Mouse (Mus musculus) ES-CJ7 (cell line): ENCODE results near the gene Kremen1.

Experiments
- DNase-seq: peaks from one replicate; pipeline ENCODE4 v3.0.0; 2011; ENCODE audit warnings: low read depth, low spot score

Gene Kremen1

DNA sequence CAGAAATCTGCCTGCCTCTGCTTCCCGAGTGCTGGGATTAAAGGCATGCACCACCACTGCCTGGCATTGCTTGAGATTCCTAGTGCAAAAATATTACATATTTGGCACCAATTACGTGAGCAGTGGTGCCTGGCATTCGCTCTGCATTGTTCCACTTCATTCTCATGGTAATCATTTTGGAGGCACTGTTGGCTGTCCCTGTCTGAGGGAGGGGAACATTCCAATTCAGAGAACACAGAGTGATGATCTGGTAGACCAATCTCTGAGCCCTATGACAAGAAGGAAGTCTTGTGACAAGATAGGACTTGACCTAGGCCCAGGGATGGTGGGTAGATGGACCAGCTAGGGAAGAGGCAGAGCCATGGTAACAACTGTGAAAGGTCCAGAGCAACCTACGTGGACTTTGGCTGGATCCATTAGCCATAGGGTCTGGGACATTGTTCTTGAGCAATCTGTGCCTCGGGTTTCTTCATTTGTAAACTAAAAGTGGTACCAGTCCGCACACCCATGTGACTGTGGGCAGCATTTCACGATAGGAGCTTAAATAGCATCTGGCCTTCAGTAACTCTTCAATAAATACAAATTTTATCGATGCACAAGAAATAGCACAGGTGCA lies 8.6 kb upstream of the Kremen1 start:
- peak; percentile 36 for DNase-seq

DNA sequence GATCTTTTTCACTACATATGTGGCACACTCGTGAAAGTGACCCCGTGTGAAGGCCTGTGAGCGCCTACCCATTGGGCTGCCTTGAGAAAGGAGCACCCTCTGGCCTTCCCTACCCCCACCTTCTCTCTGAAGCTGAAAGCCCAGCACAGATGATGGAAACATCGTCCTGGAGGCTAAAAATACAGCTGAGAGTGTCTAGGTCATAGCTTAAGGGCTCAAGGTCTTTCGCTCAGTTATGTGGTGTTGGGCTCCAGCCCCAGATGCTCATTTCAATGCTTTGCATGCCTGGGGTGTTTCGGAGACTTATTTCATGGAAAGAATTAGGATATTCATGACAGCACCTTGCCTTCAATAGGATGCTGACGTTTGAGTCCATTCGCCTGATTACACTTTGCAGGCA lies 4.4 kb upstream of the Kremen1 start:
- DNase-seq: no peak

DNA sequence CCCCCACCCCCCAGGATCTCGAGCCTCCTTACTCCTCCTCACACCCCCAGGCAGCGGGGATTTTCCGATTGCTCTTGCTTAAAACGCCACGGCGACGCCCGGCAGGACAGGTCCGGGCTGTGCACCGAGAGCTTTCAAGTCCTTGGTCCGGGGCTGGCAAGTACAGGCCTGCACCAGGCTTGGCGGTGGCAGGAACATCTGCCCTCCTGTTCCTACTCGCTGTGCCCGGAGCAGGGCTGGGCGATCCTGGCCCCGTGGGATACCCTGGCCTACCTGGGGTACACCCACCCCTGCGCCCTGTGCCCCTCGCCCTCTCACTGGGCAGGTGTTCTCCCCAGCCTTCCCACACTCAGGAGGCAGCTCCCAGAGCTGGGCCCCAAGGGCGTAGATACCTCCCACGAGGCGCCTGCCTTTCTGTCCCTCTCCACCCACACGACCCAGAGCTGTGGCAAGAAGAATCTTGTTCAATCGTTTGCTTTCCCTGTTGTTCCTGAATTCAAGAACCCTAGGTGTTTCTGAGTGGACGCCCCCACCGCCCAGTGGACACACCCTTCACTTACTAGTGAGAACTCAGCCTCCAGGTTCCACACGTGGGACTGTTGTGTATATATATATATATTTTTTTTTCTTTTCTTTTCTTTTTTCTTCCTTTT lies 1.8 kb upstream of the Kremen1 start:
- peak; percentile 25 for DNase-seq

DNA sequence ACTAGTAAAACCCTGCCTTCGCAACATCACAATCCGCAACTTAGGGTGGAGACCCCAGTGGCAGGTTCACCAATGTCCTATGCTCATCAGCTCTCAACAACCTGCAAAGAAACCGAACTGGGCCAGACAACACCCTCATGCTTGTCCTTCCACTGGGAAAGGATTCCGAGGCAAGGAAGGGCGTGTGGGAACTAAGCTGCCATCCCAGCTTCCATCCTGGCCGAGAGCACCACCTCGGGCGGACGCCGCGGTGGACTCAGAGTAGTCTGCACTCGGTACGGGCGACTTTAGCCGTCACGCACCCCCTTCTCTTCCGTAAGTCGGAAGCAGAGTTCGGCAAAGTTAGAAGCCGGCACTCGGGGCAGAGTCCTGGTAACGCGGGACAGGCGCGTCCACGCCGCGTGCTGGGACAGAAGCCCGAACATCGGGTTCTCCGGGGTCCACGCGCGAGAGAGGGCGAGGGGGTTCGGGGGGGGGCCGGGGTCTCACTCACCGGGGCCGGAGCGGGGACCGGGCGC lies 357 bp downstream of the Kremen1 start:
- DNase-seq: peak; percentile 48

DNA sequence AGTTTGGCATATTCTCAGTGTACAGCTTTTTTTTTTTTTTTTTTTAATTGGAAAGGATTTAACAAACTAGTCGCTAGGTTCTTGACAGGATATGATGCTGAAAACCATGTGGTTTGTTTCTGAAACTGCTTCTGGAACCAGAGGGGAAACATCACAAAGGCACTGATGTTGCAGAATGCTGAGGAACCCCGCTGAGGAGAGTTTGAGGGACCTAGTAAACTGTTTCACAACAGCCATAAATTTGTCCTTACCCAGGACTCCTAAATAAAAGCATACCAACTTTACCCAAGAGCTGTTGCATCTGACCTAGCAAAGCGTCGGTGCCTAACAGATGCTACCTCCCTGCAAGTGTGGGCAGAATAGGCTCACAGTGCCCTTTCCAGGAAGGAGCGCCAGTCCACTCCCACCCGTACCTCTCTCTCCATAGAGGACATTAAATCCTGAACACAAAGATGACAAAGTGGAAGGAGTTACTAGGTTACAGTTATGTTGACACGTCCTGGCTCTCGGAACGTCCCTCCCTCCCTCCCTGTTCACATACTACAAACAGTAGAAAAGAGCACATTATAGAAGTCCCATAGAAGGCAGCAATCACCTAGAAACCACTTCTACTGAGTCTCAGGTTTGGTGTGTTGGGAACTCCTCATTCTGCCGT lies 1.3 kb downstream of the Kremen1 start:
- DNase-seq: no peak

DNA sequence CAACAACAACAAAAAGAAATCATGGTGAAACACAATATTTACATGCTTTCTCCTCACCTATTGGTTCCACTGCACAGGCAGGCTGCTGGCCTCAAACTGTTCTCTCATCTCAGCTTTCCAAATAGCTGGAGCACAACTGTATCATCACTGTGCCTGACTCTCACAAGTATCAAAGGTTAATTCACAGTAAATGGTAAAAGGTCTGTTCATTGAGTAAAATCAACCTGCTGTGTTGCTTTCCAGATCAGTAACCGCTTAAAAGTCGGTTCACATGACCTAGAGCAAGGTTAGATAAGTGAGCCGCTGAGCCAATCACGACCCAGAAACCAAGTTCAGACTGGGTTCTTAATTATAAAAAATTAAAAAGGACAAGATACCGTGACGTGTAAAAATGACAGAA lies 3.3 kb downstream of the Kremen1 start:
- no peak for DNase-seq

DNA sequence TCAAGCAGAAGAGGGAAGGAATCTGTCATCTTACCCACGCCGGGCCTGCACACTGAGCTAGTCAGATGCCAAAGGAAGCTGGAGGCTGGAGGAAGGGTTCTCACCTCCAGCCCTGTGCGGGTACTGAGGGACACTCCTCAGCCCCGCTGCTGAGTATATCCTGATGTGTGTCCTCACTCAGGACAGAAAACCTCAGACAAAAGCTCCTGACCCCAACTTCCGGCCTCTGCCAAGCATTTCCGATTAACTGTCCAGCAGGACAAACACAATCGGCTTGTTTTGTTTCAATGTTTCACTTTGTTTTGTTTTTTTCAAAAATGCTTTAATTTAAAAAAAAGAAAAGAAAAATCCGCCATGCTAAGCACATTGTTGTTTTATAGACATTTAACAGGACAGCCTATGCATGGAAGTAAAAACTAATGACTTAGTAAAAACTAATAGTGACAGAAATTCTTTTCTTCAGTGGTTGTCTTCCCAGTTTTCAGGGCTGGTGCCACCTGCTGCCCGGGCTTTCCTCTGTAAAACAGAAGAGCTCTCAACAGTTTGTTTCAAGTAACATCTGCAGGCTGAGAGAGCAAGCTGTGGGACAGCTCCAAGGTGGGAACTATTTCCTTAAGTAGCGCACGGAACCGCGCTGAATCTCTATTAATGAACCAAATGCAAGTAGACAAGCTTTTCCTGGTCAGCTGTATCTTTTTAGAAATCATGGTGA lies 4.1 kb downstream of the Kremen1 start:
- DNase-seq: no peak

DNA sequence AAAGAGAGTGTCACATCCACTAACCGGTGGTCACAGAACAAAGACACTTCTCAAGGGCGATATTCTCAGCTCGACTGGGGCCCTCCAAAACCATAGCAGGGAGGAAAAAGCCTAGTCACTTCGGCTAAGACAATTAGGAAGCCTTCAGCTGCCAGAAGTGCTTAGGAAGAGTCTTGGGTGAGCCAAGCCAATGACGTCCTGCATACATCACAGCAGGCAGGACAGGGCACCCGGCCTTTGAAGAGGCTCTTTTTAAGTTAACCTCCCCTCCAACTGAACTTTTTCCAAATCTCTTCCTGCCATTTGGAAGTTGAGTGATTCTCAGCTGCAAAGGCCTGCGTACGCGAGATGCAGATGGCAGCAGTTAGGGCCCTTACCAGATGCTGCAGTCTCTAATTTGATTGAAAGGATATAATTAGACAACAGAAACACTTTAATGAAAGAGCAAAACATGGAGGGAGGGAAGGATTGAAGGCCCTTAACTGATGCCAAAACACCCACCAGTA lies 5.8 kb downstream of the Kremen1 start:
- DNase-seq: no peak

DNA sequence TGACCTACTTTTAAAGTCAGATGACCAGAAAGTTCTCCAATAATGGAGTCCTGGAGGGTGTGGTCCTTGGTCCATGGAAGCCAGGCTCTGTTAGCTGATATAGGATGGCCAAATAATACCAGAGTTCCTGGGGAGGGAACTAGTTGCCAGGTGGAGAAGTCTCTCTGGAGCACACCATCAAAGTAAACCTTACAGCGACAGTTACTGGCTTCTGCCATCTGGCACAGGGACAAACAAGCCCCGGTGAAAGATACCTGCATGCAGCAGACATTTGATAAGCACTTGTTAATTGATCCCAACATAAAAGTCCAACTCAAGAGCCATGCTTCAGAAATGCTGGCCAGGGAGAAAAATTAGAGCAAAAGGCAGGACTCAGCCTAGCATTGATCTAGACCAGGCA lies 7.3 kb downstream of the Kremen1 start:
- no peak for DNase-seq

DNA sequence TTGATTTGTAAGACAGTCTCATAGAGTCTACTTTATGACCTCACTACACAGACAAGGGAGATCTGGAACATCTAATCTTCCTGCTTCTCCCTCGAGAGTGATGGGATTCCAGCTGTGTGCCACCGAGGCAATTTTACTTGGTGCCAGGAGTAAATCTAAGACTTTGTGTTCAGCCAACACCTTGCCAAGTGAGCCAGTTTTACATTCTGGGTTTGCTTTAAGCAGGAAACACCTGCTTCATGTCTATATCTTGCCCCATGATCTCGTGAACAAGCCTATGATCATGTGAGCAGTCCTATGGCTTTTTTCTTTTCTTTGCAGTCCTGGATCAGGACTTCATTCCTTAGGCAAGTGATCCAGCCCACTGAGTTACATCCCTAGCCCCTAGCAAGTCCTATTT lies 7.8 kb downstream of the Kremen1 start:
- DNase-seq: no peak

DNA sequence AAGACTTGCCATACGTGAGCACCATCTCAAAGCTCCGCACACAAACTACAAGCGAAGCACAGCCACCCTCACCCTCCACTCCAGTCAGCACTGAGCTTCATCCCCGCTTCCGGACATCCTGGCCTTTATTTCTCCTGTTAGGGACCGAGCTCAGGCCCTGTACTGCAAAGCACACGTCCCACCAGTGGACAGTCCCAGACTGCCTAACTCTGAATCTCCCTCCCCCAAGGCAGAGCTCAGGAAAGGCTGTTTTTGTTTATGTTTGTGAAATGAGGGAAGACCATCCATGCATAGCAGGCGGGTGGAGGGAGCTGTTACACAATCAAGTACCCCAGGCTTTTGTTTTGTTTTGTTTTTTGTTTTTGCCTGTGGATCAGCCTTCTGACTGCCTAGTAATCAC lies 8.6 kb downstream of the Kremen1 start:
- no peak for DNase-seq

DNA sequence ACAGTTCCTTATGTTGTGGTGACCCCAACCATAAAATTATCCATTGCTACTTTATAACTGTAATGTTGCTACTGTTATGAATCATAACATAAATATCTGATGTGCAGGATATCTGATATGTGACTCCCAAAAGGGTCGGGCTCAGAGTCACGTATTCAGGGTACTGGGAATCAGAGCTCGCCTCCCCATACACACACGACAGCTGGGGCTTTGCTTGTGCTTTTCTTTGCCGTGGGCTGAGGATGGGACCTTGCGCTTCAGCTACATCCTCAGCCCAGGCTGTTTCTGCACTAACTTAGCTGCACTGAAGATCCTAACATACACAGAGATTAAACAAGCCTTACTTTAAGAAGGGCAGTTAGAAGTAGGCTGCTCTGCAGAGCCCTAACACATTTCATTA lies 10.2 kb downstream of the Kremen1 start:
- DNase-seq: no peak

DNA sequence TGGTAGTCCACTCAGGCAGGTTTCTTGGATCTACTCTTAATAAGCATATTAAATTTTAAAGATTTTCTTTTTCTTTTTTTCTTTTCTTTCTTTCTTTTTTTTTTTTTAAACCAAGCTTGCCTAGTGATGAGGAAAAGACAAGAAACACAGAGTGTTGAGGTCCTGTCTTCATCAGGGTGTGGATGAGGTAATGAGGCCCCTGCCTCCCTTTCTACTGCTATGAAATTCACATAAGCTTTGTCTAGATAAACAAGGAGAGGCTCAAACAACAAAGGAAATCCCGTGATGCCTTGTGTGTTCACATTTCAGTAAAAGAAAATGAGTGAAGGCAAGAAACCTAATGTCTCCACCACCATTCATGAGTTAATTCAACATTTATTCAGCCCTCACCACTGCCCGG lies 13.2 kb downstream of the Kremen1 start:
- DNase-seq: no peak

DNA sequence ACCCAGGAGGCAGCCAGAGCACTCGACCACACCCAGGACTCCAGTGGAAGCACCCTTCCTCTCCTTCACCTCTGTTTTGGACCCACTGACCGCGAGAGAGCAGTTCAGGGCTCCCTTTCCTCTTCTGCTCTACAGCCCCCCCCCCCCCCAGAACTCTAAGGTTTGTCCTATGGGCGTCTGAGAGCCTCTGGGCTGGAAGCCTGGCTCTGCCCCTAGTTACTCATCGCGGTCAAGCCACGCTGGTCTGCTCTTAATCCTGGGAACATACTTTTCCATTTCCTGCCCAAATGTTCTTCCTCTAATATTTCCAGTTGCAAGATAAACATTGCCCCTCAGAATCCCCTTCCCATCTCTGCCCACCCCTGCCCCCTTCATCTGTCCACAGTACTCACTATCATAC lies 15.9 kb downstream of the Kremen1 start:
- DNase-seq: no peak

DNA sequence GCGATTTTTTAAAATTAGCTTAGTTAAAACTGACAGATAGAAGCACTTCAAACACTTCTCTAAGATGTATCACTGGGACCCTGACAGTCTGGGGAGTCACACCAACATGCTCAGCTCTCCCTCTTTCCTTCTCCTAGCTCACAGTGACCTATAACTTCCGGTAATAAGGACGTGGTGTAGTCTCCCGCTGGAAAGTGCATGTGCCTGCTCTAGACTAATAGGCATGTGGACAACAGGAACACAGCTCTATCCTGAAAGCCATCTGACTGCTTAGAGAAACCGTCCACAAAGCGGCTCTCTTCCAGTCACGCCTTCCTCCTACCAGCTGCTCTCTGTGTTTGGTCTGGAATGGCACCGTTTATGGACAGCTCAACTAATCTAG lies 16.6 kb downstream of the Kremen1 start:
- no peak for DNase-seq

DNA sequence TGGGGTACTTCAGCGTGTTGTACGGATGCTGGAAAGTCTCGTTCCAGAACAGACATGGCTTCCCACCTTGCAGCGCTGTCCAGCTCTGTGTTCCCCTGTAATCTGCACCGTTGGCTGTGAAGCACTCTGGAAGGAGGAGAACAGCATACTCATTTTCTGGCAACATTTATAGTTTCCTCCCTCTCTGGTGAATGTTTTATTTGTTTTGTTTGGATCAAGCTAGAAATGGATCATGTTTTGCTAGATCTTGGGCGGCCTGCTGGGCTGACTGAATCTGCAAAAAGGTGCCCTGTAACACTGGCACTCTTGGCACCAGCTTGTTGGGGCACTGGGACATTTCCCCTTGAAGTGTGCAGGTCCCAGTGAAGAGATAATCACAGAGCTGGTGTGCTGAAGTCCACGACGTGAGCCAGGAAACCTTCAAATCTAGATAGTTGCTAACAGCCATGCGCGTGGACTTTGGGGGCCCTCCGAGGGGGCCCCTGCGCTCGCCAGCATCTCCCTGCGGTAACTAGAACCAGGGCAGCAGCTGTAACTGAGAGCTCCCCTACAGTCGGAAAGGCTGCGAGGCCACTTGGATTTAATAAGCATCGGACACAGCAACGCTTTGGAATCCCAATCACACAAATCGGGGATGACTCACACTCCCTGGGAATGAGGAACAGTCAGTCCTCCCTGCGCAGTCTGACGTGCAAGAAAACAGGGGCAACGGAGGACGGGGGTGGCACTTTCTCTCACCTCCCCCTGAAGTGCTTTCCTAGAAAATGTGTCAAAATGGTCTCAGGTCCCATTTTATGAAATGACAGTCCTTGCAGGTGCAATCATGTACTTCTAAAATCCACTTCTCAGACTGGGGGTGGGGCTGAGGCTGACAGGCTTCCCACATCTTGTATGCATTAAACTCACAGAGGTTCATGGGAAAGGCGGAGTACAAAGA lies 17.3 kb downstream of the Kremen1 start:
- DNase-seq: no peak

DNA sequence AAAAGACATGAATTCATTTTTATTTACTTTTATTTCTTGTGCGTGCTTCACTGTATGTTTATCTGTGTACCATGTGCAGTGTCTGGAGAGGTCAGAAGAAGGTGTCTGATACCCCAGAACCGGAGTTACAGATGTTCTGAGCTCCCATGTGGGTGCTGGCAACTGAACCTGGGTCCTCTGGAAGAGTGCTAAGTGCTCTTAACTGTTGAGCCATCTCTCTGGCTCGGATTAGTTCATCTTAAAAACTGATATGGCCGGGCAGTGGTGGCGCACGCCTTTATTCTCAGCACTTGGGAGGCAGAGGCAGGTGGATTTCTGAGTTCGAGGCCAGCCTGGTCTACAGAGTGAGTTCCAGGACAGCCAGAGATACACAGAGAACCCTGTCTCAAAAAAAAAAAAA lies 18.1 kb downstream of the Kremen1 start:
- no peak for DNase-seq

DNA sequence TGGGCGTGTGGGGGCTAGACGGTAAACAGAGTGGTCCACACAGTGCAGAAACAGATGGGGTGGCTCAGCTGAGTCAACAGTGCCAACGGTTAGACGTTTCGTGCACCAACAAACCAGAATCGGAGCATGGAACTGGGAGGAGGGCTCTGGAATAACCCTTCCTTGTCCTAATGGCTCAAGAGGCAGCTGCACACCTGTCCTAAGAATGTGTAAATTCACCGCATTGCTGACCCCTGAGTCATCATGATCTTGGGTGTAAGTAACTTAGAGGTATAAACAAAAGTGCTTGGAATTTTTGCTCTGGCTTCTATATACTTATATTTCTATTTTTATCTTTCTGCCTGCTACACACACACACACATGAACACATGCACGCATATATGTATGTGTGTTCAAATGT lies 19.2 kb downstream of the Kremen1 start:
- DNase-seq: no peak

DNA sequence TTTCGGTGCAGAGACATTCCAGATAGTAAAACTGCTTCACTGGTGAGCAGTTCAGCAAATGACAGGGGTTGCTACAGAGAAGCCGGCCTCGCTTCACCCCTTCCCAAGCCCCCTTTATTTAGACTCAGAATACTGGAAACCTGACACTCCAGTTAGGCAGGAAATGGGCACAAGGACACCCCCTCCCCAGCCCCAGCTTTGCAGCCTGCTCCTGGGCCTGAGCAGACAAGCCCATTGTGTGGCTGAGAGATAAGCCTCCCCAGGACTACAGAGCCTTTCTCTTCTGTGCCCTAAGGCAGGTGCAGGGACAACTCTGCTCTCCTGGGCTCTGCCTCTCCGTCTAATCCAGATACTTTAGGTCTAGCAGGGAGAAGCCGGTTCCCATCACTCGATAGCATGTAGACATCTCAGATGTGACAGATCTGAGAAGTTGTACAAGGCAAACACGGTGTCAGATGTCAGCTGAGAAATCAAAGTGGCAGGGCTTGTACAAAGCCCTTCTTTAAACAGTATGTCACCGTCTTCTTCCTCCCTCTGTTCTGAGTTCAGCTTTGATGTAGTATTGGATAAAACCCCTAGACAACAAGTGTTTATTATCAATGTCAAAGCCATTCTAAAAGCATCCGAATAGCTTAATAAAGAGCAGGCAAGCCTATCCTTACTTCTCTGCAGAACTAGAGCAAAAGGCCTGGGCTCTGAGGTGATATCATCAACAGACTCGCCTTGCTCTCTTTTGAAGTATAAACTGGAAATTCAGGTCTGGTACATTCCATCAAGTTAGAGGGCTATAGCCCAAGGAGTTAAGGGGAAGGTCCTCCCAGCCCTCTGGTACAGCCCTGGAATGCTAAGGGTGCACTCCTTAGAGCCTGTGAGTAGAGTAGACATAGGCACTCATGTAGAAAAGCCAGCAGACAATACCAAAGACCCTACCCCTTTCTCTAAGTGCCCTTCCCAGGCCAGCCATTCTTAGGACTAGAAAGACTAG lies 21.4 kb downstream of the Kremen1 start:
- no peak for DNase-seq

DNA sequence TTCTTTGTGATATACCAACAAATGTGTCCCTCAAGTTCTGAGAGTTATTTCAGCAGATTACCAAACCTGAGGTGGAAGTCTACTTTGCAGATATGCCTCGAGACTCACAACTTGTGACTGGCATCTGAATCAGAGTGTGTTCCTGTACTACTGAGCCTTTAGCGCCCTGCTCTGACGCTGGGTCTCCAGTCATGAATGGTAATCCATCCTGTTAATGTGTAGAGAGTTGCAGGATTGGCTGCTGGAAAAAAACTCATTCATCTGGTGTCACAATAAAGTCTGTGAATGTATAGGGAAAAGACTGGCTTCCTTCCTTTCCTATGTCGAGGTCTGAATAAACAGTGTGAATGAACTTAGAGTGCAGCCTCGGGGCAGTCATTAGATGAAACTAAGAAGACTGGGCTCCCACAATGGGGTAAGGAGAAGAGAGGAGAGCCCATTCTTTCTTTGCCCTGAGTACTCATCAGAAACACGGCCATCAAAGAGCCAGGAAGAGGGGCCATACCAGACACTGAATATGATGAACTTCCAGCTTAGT lies 41.4 kb downstream of the Kremen1 start:
- DNase-seq: no peak
